Mouse (Mus musculus) ES-Bruce4 (cell line): ENCODE measurements around the gene Spata13.

Source experiments
- CTCF ChIP-seq: IDR thresholded peaks from one replicate; pipeline ENCODE4 v1.8.1; 2011; ENCODE audit warnings: low read depth, low read length
- EP300 ChIP-seq: IDR thresholded peaks from 2 replicates; pipeline ENCODE4 v1.6.1; 2011; ENCODE audit warnings: low read depth, low read length; ENCODE audit not compliant: insufficient read depth

GRCm38 (mm10) chr14:60605564-60605963 lies 28.2 kb upstream of the Spata13 start:
- no peak for TF ChIP-seq CTCF
- TF ChIP-seq EP300 = no peak
